Mouse (Mus musculus) hindbrain, embryonic 16.5 days (tissue): ENCODE results near the gene Mfap2. TPM values are rescaled to one million over a fixed set of nuclear protein-coding genes. Genes with fewer than 3 reads are reported as not detected.

ENCODE experiments used
- ATAC-seq: fragments of 200-750 bp; cut with Nextera tagmentation; 2 replicates; pipeline ENCODE4 v1.8.0; 2017; ENCODE audit warnings: moderate TSS enrichment, moderate library complexity
- H3K27ac ChIP-seq: fragments of 300-500 bp; sonication (generic); 2 replicates; pipeline ENCODE4 v1.5.1; 2014; ENCODE audit warnings: low read depth, mild to moderate bottlenecking, control low read depth, low read length, moderate library complexity
- H3K27me3 ChIP-seq: fragments of 300-500 bp; sonication (generic); replicated peaks from 2 replicates; pipeline ENCODE4 v1.6.1; 2014; ENCODE audit warnings: low read length; ENCODE audit not compliant: control insufficient read depth, insufficient read depth
- H3K36me3 ChIP-seq: fragments of 300-500 bp; sonication (generic); 2 replicates; pipeline ENCODE4 v1.6.1; 2014; ENCODE audit warnings: mild to moderate bottlenecking, low read length, moderate library complexity, mixed read lengths; ENCODE audit not compliant: control insufficient read depth, insufficient read depth
- H3K4me1 ChIP-seq: fragments of 300-500 bp; sonication (generic); 2 replicates; pipeline ENCODE4 v1.6.1; 2014; ENCODE audit warnings: low read depth, low read length; ENCODE audit not compliant: control insufficient read depth, insufficient read depth
- H3K4me2 ChIP-seq: fragments of 300-500 bp; sonication (generic); 2 replicates; pipeline ENCODE4 v1.6.1; 2014; ENCODE audit warnings: mild to moderate bottlenecking, low read length, control low read depth, moderate library complexity
- H3K4me3 ChIP-seq: fragments of 300-500 bp; sonication (generic); 2 replicates; pipeline ENCODE4 v1.5.1; 2014; ENCODE audit warnings: mild to moderate bottlenecking, low read length, control low read depth, moderate library complexity
- H3K9ac ChIP-seq: fragments of 300-500 bp; sonication (generic); 2 replicates; pipeline ENCODE4 v1.6.1; 2014; ENCODE audit warnings: low read depth, mild to moderate bottlenecking, control low read depth, low read length, moderate library complexity
- H3K9me3 ChIP-seq: fragments of 300-500 bp; sonication (generic); 2 replicates; pipeline ENCODE4 v1.6.1; 2014; ENCODE audit warnings: mild to moderate bottlenecking, low read length, moderate library complexity; ENCODE audit not compliant: control insufficient read depth
- WGBS: fragments of 180-500 bp; shearing (Covaris S2); extraction: QIAGEN DNeasy Blood & Tissue Kit; methylation state at CpG from one replicate; pipeline ENCODE4 v1.1.7; 2014; 5-methylcytosine and 5-hydroxymethylcytosine counted together
- polyA plus RNA-seq: library from polyadenylated mRNA; unstranded; fragments of >200 nt; fragmentation: Nextera tagmentation; extraction: Ambion mirVana; gene quantifications from 2 replicates; pipeline ENCODE4 v1.2.1, GENCODE M21; 2015

Gene Mfap2
- polyA plus RNA-seq, 1 experiment from 2014 or later = 130 TPM

GRCm38 (mm10) chr4:140971691-140972090, 38.5 kb upstream of the Mfap2 start:
- H3K4me2 ChIP-seq = no peak overlapping the region
- H3K36me3 ChIP-seq = peaks cover 38% of the 10 kb centered on the region
- no peak overlapping the region for H3K4me3 ChIP-seq
- no peak overlapping the region for H3K9ac ChIP-seq
- ATAC-seq = no peak
- no peaks in the 10 kb centered on the region for H3K27me3 ChIP-seq
- WGBS = 80% methylated on average over 13 of the region's 13 CpGs
- H3K27ac ChIP-seq = no peak overlapping the region
- H3K9me3 ChIP-seq = no peaks in the 10 kb centered on the region
- no peaks in the 10 kb centered on the region for H3K4me1 ChIP-seq

DNA sequence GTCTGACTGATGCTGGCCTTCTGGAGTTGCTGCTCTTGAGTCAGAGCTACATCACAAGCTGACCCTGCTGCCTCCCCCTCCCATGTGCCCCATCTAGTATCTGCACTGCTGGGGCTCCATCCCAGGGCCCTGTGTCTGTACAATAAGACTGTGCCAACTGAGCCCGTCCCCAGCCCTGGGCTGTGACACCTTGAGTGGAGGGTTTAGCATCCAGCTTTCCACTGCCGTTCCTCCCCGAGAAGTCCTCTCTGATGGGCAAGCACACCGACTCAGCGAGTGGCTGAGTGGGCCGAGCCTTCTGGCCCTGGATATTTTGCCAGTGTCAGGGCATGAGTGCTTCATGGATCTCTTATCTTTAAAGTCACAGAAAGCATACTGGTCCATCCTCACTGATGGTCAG, 35.8 kb upstream of the Mfap2 start:
- Histone ChIP-seq H3K9ac (no peak overlapping the region), H3K36me3 (peaks cover 44% of the 10 kb centered on the region), H3K4me1 (no peaks in the 10 kb centered on the region), H3K27ac (no peak overlapping the region), H3K9me3 (no peaks in the 10 kb centered on the region), H3K27me3 (no peaks in the 10 kb centered on the region), H3K4me3 (no peak overlapping the region), H3K4me2 (no peak overlapping the region)
- no peak for ATAC-seq
- WGBS = 94% methylated on average over 6 of the region's 6 CpGs

DNA sequence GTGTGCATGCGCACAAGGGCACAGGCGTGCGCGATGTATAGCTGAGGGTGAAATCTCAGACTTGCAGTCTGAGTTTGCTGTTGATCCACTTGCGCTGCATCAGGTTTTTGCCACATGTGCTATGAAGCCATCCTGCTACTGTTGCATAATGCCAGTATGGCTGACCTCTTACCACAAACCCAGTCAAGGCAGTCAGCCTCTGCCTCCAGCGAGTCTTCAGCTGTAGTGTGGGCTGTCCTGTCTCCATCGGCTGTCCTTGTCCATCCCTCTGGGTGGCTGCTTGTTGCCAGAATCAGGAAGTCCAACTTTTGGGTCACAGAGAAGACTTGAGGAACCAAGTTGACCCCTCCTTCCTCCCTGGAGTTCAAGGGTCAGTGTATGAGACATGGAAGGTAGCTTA, 34.9 kb upstream of the Mfap2 start:
- Histone ChIP-seq H3K36me3 (peaks cover 43% of the 10 kb centered on the region), H3K4me3 (no peak overlapping the region), H3K27ac (no peak overlapping the region), H3K9ac (no peak overlapping the region), H3K27me3 (no peaks in the 10 kb centered on the region), H3K4me2 (no peak overlapping the region), H3K4me1 (no peaks in the 10 kb centered on the region), H3K9me3 (no peaks in the 10 kb centered on the region)
- ATAC-seq = no peak
- 96% methylated on average over 7 of the region's 7 CpGs for WGBS

GRCm38 (mm10) chr4:140977278-140977677, 32.9 kb upstream of the Mfap2 start:
- no peak overlapping the region for H3K4me2 ChIP-seq
- H3K4me3 ChIP-seq = no peak overlapping the region
- H3K9me3 ChIP-seq = no peaks in the 10 kb centered on the region
- H3K27me3 ChIP-seq = no peaks in the 10 kb centered on the region
- peaks cover 35% of the 10 kb centered on the region for H3K36me3 ChIP-seq
- no peaks in the 10 kb centered on the region for H3K4me1 ChIP-seq
- 87% methylated on average over 9 of the region's 10 CpGs for WGBS
- ATAC-seq = no peak
- H3K9ac ChIP-seq = no peak overlapping the region
- no peak overlapping the region for H3K27ac ChIP-seq

DNA sequence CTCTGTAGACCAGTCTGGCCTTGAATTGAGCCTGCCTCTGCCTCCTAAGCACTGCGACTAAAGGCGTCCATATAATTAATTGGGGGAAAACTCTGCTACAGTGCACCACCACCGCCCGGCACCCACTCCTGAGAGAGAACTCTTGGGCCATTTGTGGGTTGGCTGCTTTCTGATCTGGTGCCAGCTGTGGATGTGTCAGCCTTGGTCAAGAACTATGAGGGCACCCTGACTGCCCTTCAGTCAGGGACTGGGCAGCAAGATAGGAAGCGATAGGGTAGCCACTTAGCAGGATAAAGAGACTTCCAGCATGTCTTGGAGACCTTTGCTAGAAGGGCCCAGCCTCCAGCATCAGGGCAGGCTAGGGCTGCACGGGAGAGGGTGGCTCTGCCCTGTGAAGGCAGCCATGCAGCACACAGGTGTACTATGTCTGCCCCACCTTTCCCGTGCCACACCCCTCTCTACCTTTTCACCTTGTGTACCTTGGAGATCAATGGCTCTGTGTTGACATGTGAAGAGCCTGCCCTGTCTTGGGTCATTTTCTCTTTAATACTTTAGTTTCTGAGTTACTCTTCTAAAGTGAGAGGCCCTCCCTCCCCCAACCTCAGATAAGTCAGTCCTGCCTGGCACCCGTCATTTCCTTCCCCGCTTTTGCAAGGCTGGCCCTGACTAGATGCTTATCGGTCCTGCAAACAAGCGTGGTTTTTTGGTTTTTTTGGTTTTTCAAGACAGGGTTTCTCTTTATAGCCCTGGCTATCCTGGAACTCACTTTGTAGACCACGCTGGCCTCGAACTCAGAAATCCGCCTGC, 32.1 kb upstream of the Mfap2 start:
- ATAC-seq = no peak
- no peak overlapping the region for H3K4me2 ChIP-seq
- H3K36me3 ChIP-seq = peaks cover 28% of the 10 kb centered on the region

DNA sequence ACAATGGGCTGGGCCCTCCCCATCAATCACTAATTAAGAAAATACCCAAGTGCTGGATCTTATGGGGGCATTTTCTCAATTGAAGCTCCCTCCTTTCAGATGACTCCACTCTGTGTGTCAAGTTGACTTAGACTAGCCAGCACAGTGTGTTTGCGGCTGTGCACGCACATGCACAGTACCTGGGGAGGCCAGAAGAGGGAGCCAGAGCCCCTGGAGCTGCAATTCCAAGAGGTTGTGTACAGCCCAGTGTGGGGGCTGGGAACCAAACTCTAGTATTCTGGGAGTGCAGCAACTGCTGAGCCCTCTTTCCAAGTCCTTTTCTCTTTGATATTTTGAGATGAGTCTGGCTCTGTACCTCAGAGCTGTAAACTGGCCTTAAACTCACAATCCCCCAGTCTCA, 28.6 kb upstream of the Mfap2 start:
- H3K4me1 ChIP-seq = peaks cover 3% of the 10 kb centered on the region
- 88% methylated on average over 2 of the region's 2 CpGs for WGBS
- no peaks in the 10 kb centered on the region for H3K9me3 ChIP-seq
- H3K4me2 ChIP-seq = no peak overlapping the region
- no peak overlapping the region for H3K4me3 ChIP-seq
- H3K27ac ChIP-seq = no peak overlapping the region
- no peaks in the 10 kb centered on the region for H3K27me3 ChIP-seq
- no peak overlapping the region for H3K9ac ChIP-seq
- ATAC-seq = no peak
- H3K36me3 ChIP-seq = peaks cover 16% of the 10 kb centered on the region

More for the DNA sequence above, 32.1 kb upstream of the Mfap2 start:
- Histone ChIP-seq H3K9ac (no peak overlapping the region), H3K9me3 (no peaks in the 10 kb centered on the region), H3K27me3 (no peaks in the 10 kb centered on the region), H3K27ac (no peak overlapping the region), H3K4me3 (no peak overlapping the region), H3K4me1 (no peaks in the 10 kb centered on the region)
- WGBS = 94% methylated on average over 14 of the region's 14 CpGs

DNA sequence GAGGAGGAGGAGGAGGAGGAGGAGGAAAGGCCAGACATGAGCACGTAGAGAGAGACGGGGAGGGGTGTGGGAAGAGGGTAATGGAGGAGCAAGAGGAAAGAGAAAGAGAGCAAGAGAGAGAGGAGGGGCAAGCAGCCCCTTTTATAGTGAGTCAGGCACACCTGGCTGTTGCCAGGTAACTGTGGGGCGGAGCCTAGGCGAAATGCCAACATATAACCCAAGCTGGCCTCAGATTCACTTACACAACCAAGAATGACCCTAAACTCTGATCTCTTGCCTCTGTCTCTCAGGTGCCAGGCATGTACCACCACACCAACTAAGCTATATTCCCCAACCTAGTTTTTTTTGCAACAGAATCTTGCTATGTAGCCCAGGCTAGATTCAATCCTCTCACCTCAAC, 27.4 kb upstream of the Mfap2 start:
- WGBS = 60% methylated on average over 4 of the region's 4 CpGs
- peaks cover 14% of the 10 kb centered on the region for H3K36me3 ChIP-seq
- 0 out of 2 replicates have a peak overlapping the region, but pooled peaks have one; percentile 48 for H3K27ac ChIP-seq
- no peaks in the 10 kb centered on the region for H3K27me3 ChIP-seq
- ATAC-seq = no peak
- H3K9ac ChIP-seq = no peak overlapping the region
- peaks cover 8% of the 10 kb centered on the region for H3K4me1 ChIP-seq
- no peak overlapping the region for H3K4me3 ChIP-seq
- no peak overlapping the region for H3K4me2 ChIP-seq
- no peaks in the 10 kb centered on the region for H3K9me3 ChIP-seq

DNA sequence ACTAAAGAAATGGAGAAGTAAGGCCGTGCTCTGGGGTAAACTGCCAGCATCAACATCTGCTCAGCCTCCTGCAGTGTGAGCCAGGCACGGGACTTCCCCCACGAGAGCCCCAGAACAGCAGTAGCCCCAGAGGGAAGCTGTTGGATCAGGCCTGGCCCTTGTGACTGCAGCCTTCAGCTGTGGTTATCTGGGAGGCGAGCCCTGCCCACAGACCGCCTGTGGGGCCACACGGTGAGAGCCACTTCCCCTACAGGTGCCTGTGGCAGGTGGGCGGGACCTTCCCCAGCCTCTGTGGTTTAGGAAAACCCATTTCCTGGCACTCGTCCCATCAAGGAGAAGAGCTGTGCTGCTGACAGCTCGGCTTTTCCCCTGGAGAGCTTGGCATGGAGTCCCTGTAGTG, 26.8 kb upstream of the Mfap2 start:
- Histone ChIP-seq H3K27me3 (no peaks in the 10 kb centered on the region), H3K4me3 (no peak overlapping the region), H3K36me3 (peaks cover 14% of the 10 kb centered on the region), H3K9ac (peak overlapping the region; percentile 43), H3K9me3 (no peaks in the 10 kb centered on the region), H3K4me2 (no peak overlapping the region), H3K4me1 (peaks cover 14% of the 10 kb centered on the region), H3K27ac (peak overlapping the region; percentile 48; the same call in 1 of the 2 replicates)
- ATAC-seq = no peak
- WGBS = 13% methylated on average over 9 of the region's 9 CpGs

DNA sequence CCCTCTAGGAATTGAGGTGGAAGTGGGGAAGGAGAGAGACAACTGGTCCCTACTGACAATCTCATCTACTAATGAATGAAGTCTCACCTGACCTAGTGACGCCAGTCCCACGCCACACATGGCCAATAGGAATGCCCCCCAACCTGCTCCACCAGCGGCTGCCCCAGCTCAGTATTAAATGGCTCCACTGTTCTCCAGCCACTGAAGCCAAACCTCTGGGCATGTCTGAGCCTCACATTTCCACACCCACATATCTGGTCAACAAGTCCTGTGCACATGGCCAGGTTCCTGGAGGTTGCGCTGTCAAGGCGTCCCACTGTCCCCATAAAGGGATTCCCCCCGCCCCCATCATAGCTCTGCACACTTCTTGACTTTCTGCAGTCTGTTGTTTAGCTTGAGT, 25.7 kb upstream of the Mfap2 start:
- ATAC-seq = no peak
- WGBS = 83% methylated on average over 6 of the region's 6 CpGs
- H3K9ac ChIP-seq = no peak overlapping the region
- no peak overlapping the region for H3K4me3 ChIP-seq
- H3K9me3 ChIP-seq = no peaks in the 10 kb centered on the region
- peaks cover 25% of the 10 kb centered on the region for H3K4me1 ChIP-seq
- no peak overlapping the region for H3K4me2 ChIP-seq
- H3K27ac ChIP-seq = no peak overlapping the region
- no peaks in the 10 kb centered on the region for H3K27me3 ChIP-seq
- H3K36me3 ChIP-seq = peaks cover 3% of the 10 kb centered on the region; the same call in 1 of the 2 replicates
